Mouse (Mus musculus) adipocyte (in vitro differentiated cells): ENCODE measurements around the gene Olfr1243.
A peak's percentile ranks its signal among the peaks of the same experiment; 100 is the strongest.
"Not testable (repeated sequence)": the region's sequence is repeated elsewhere in the genome, so short reads cannot be mapped to it uniquely, and the experiment has no call there.

Experiments
- DNase-seq: peaks from one replicate; pipeline ENCODE4 v3.0.0-alpha.2; 2016; ENCODE audit warnings: low spot score

Gene Olfr1243

GRCm38 (mm10) chr2:89531387-89531786 lies at the start of gene Olfr1243:
Gene Olfr1243, minus strand, starts transcription at chr2:89531487.
- no peak for DNase-seq

- DNase-seq = no peak
Measured at GRCm38 (mm10) chr2:89578347-89578746, 47.1 kb upstream of the Olfr1243 start, which contains the start of gene Olfr1245. Gene Olfr1245, minus strand, starts transcription at chr2:89578447.

- not testable (repeated sequence) for DNase-seq
Measured at GRCm38 (mm10) chr2:89562706-89563105, 31.4 kb upstream of the Olfr1243 start.

GRCm38 (mm10) chr2:89544516-89544915 lies 13.2 kb upstream of the Olfr1243 start:
- peak; percentile 9 for DNase-seq

GRCm38 (mm10) chr2:89539923-89540322 lies 8.6 kb upstream of the Olfr1243 start:
- no peak for DNase-seq

GRCm38 (mm10) chr2:89498235-89498634 lies 33.1 kb downstream of the Olfr1243 start, which contains the start of gene Olfr1242:
Gene Olfr1242, minus strand, starts transcription at chr2:89498335.
- DNase-seq = no peak

GRCm38 (mm10) chr2:89487026-89487425 lies 44.3 kb downstream of the Olfr1243 start, which contains the start of gene Olfr1241:
Gene Olfr1241, minus strand, starts transcription at chr2:89487126.
- DNase-seq = no peak
